In the genomic region with DNA sequence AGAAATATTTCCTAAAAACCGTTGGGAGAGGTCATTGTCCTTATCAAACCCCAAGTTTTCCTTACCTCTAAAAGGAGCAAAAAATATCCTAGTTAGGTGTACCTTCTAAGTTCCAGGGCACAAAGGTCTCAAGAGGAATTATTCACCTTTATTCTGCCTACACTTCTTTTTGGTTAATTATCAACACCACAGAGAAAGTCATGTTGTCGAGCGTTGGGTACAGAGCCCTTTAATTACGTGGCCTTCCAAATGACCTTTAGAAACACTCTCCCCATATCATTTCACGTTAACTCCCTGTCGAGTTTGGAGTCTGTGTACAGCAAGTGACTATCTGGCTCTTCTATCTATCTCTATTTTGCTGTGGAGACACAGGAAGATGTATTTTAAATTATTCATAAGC, we compare ENCODE assay signal across 25 mouse cellular contexts.
DNase-seq lines count a peak whose midpoint lies in the region; ATAC-seq and TF ChIP-seq lines count a peak whose summit lies in the region.
"Had no signal": no experiment of that assay in that cellular context is flagged by ENCODE, and none has a peak within 500 bp of the region (broad histone marks: within the 10 kb centered on the region; RNA-seq: fewer than 3 reads in every experiment).

No protein-coding gene starts in this region.

- H3K36me3 ChIP-seq in forebrain, embryonic 16.5 days (ENCODE audit: control insufficient read depth, insufficient read depth): no peaks in the 10 kb centered on the region
- no peaks in the 10 kb centered on the region for H3K36me3 ChIP-seq in forebrain, embryonic 15.5 days
- no peaks in the 10 kb centered on the region for H3K36me3 ChIP-seq in liver, adult 2 months (ENCODE audit: control insufficient read depth, insufficient read depth, low read length)
- H3K36me3 ChIP-seq: embryonic facial prominence, embryonic 10.5 days; embryonic facial prominence, embryonic 12.5 days; G1E had no signal

- H3K79me2 ChIP-seq in liver, adult 2 months (ENCODE audit: control insufficient read depth, insufficient read depth, low read length): no peaks in the 10 kb centered on the region

- no peaks in the 10 kb centered on the region for H3K27me3 ChIP-seq in forebrain, embryonic 16.5 days (replicated peaks; ENCODE audit: control insufficient read depth, insufficient read depth, low read length)
- no peaks in the 10 kb centered on the region for H3K27me3 ChIP-seq in forebrain, embryonic 15.5 days
- no peaks in the 10 kb centered on the region for H3K27me3 ChIP-seq in liver, adult 2 months (ENCODE audit: control insufficient read depth, insufficient read depth, low read length)
- H3K27me3 ChIP-seq: CH12.LX; embryonic facial prominence, embryonic 12.5 days; forebrain, embryonic 13.5 days had no signal

- no peak for TF ChIP-seq CTCF in liver, adult 2 months (IDR thresholded peaks at IDR 0.05; ENCODE audit: low read depth, low read length)

- ATAC-seq in forebrain, embryonic 16.5 days: no peak
- ATAC-seq in forebrain, embryonic 15.5 days (replicated peaks): no peak
- ATAC-seq: activated CD4-positive, CD25-positive, alpha-beta regulatory T cell, adult 4 months; CD4-positive, CD25-positive, alpha-beta regulatory T cell, adult 4 months; forebrain, embryonic 13.5 days; Patski had no signal

- no peak for TF ChIP-seq POLR2A in liver, adult 2 months (IDR thresholded peaks at IDR 0.05; ENCODE audit: extremely low read depth, insufficient read depth, low read length)

- no peak overlapping the region for H3K9ac ChIP-seq in forebrain, embryonic 16.5 days (replicated peaks; ENCODE audit: low read depth, low read length)
- no peak overlapping the region for H3K9ac ChIP-seq in forebrain, embryonic 15.5 days (replicated peaks)
- H3K9ac ChIP-seq in liver, adult 2 months (ENCODE audit: low read depth, low read length): no peak overlapping the region
- H3K9ac ChIP-seq: embryonic facial prominence, embryonic 12.5 days; forebrain, embryonic 13.5 days had no signal

- no peak overlapping the region for H3K4me2 ChIP-seq in forebrain, embryonic 16.5 days (ENCODE audit: low read length)
- H3K4me2 ChIP-seq in forebrain, embryonic 15.5 days (replicated peaks): no peak overlapping the region
- H3K4me2 ChIP-seq: embryonic facial prominence, embryonic 12.5 days; forebrain, embryonic 13.5 days had no signal

- peak; percentile 3 for DNase-seq in kidney, adult 11 months
- DNase-seq in kidney, adult 18-20 months: no peak
- DNase-seq in kidney, adult 9 months: peak; percentile 34
- DNase-seq in kidney, postnatal 10 days: no peak
- DNase-seq in liver, adult 2 months (ENCODE audit: extremely low read depth, low read depth, low spot score): peak; percentile 84
- no peak for DNase-seq in liver
- DNase-seq: adrenal gland, adult 8-10 months; adrenal gland, postnatal 14 days; adrenal gland, postnatal 36 days; B cell, adult 2 months; cerebellum, adult 11-12 months; cerebellum, adult 2 months; cerebellum, adult 9-10 months; cerebellum, postnatal 10 days; cerebellum, postnatal 25 days had no signal

- 73% methylated on average over 6 of the region's 6 CpGs for WGBS in forebrain, embryonic 16.5 days
- 71% methylated on average over 6 of the region's 6 CpGs for WGBS in forebrain, embryonic 15.5 days
- 18% methylated on average over 6 of the region's 6 CpGs for WGBS in liver, adult 2 months

- H3K4me1 ChIP-seq in forebrain, embryonic 16.5 days (replicated peaks; ENCODE audit: control insufficient read depth, insufficient read depth, low read length): no peaks in the 10 kb centered on the region
- H3K4me1 ChIP-seq in forebrain, embryonic 15.5 days: 0 out of 2 replicates have a peak, but pooled peaks cover 4% of the 10 kb centered on the region
- H3K4me1 ChIP-seq in liver, adult 2 months (ENCODE audit: control insufficient read depth, insufficient read depth, low read length): no peaks in the 10 kb centered on the region; the same call in 1 of the 2 replicates

- peak overlapping the region; percentile 53 for H3K27ac ChIP-seq in forebrain, embryonic 16.5 days (ENCODE audit: low read length)
- H3K27ac ChIP-seq in forebrain, embryonic 15.5 days (replicated peaks): no peak overlapping the region
- no peak overlapping the region for H3K27ac ChIP-seq in liver, adult 2 months (replicated peaks; ENCODE audit: insufficient read depth, low read depth, low read length)
- H3K27ac ChIP-seq: embryonic facial prominence, embryonic 10.5 days; embryonic facial prominence, embryonic 12.5 days; forebrain, embryonic 13.5 days had no signal

- no peak overlapping the region for H3K4me3 ChIP-seq in forebrain, embryonic 16.5 days (replicated peaks; ENCODE audit: low read length)
- H3K4me3 ChIP-seq in forebrain, embryonic 15.5 days: no peak overlapping the region
- H3K4me3 ChIP-seq in liver, adult 2 months (ENCODE audit: insufficient read depth, low read depth, low read length): no peak overlapping the region
- H3K4me3 ChIP-seq: embryonic facial prominence, embryonic 10.5 days; embryonic facial prominence, embryonic 12.5 days; forebrain, embryonic 13.5 days had no signal

- H3K9me3 ChIP-seq in forebrain, embryonic 16.5 days (ENCODE audit: control insufficient read depth, low read length): no peaks in the 10 kb centered on the region
- H3K9me3 ChIP-seq in forebrain, embryonic 15.5 days: no peaks in the 10 kb centered on the region
- H3K9me3 ChIP-seq: embryonic facial prominence, embryonic 10.5 days; embryonic facial prominence, embryonic 12.5 days; forebrain, embryonic 13.5 days had no signal

Comparison
In these comparisons a context has a peak if more than half of its experiments do, and no peak if none do; other contexts are left out.
1. DNase-seq: peak in kidney, adult 11 months (single experiment), kidney, adult 9 months (single experiment) and liver, adult 2 months (single experiment); none in kidney, adult 18-20 months (single experiment), kidney, postnatal 10 days (single experiment) and liver (single experiment).